Mouse (Mus musculus) retina, adult 2 months (tissue): Measurements from ENCODE around the gene Asic2.

ENCODE experiments used
- DNase-seq: peaks from one replicate; pipeline ENCODE4 v3.0.0-alpha.2; 2012; ENCODE audit warnings: low read depth, low spot score

Asic2 gene

GRCm38 (mm10) chr11:81845010-81845685 lies 123.1 kb downstream of the Asic2 start:
- no peak for DNase-seq

- no peak for DNase-seq
These were observed 127.3 kb downstream of the Asic2 start for GRCm38 (mm10) chr11:81841001-81841400.

- no peak for DNase-seq
These were observed 129.8 kb downstream of the Asic2 start for GRCm38 (mm10) chr11:81838426-81838825.

DNA sequence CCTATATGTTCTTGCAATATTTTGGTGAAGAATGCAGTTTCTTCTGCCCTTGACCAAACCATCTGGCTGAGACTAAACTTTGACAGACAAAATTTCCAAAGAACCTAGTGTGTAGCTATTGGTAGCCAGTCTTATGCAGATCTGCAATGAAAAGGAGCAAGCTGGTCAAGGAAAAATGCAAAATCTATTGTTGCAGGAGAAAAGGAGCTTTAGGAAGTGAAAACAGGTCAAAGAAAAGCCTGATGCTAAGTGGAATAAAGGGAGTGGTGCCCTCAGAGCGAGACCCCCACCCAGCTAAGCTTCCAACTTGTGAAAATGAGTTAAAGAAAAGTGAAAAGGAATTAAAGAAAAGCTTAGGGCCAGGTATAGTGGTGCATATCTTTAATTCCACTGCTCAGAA lies 135.9 kb downstream of the Asic2 start:
- DNase-seq: no peak

GRCm38 (mm10) chr11:81816531-81816930 lies 151.7 kb downstream of the Asic2 start:
- DNase-seq: no peak

DNA sequence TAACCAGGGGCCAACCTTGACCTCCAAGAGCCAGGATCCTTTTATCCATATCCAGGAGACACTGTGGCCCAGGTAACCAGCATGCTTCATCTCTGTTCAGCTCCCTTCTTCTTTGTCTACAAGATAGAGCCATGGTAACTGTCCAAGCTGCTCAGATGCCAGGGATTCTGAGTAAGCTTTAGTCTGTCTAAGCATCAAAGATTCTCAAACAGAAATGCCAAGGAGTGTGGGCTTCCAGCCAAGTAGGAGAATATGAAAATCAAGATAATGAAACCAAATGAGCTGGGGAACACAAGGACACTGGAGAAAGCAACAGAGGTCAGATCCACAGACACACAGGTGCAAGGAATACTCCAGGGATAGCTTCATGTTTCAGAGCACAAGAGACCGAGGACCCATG lies 153.4 kb downstream of the Asic2 start:
- no peak for DNase-seq

- peak; percentile 11 for DNase-seq
These were observed 161.2 kb downstream of the Asic2 start for GRCm38 (mm10) chr11:81806905-81807659.

GRCm38 (mm10) chr11:81803544-81803943 lies 164.7 kb downstream of the Asic2 start:
- no peak for DNase-seq

GRCm38 (mm10) chr11:81802614-81803013 lies 165.6 kb downstream of the Asic2 start:
- DNase-seq: no peak

- no peak for DNase-seq
These were observed 167.4 kb downstream of the Asic2 start for GRCm38 (mm10) chr11:81800899-81801298.

- DNase-seq: no peak
These were observed 174.7 kb downstream of the Asic2 start for GRCm38 (mm10) chr11:81793588-81793987.

DNA sequence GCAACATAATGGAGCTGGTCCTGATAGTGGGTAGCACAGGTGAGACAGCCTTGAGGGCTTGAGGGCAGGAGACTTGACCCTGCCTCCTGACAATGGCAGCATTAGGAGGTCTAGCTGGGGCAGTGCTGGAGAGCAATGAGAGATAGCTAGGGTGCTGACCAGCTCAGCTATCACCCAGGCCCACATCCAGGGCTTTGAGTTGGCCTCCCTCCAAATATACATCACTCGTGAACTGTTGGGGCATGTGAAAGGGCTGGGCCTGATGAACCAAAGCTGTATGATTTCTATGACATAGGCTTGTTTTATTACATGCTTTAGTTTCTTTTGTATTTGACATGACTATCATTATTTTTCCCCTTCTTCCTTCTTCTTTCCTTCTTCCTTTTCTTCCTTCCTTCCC lies 176.7 kb downstream of the Asic2 start:
- no peak for DNase-seq

GRCm38 (mm10) chr11:81780596-81780995 lies 187.7 kb downstream of the Asic2 start:
- DNase-seq: no peak

DNA sequence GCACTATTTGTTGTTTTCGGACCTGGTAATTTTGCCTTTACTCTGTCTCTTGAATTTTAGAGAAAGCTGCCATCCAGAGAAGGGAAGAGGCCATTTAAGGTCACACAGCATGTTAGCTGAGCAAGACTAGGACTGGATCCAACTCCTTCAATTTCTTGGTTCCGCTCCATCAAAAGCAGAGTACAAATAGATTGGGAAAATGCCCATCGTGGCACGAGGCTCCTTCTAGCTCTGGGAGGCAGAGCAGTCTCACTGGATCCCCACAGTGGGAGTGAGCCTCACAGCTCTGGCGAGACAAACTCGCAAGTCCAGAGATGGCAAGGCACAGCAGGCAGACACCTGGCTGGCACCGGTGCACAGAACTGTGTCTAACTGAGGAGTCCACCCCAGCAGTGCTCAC lies 188.4 kb downstream of the Asic2 start:
- no peak for DNase-seq

GRCm38 (mm10) chr11:81771195-81771895 lies 196.9 kb downstream of the Asic2 start:
- no peak for DNase-seq

GRCm38 (mm10) chr11:81769691-81770260 lies 198.5 kb downstream of the Asic2 start:
- DNase-seq: no peak

DNA sequence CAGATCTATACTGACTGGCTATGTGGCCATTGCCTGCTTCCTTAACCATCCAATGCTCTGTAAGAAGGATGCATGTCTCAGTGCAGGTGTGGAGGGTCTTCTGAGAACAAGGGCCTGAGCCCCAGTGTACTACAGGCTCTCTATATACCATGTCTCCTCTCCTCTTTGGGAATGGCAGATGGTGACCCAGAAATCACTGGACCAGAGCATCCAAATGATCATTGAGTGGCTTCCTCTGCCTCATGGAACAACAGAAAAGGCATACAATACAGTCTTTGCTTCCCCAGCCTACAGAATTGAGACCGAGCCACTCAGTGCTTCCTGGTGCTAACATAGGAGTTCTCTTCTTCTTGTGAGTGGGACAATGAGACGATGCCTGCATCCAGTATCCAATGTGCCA lies 200.0 kb downstream of the Asic2 start:
- no peak for DNase-seq

DNA sequence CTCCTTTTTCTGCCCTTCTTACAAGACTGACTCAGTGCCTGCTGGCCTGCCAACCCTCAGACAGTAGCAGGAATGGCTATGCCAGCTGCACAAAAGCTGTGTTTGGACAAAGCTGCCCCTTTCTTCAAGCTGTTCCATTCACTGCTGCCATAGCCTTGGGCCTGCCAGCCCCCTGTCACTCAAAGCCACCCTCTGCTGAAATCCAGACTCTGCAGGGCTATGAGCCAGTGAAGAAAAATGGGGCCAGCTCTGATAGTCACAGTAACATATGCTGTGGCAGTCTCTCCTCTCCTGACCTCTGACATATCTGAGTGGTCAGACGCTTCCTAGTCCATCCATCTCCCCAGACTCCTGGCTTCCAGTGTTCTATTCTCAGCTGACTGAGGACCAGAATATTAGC lies 200.5 kb downstream of the Asic2 start:
- no peak for DNase-seq

- no peak for DNase-seq
These were observed 203.0 kb downstream of the Asic2 start for GRCm38 (mm10) chr11:81765288-81765687.

DNA sequence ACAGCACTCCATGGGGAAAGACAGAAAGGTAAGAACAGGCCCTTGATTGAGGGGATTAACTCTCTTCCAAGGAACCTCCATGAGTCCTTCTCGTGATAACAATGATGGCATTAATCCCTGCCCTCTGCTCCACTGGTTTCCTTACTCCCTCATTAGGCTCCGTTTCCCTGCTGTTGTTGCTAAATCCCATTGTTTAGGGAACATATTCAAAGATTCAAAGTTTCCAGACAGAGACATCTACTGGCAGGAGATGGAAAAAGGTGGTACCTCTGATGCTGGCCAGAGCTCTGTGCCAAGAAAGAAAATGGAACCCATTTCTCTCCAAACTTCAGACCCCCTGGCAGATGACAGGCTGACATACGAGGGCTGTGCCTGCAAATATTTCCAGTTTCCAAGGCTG lies 203.5 kb downstream of the Asic2 start:
- no peak for DNase-seq

DNA sequence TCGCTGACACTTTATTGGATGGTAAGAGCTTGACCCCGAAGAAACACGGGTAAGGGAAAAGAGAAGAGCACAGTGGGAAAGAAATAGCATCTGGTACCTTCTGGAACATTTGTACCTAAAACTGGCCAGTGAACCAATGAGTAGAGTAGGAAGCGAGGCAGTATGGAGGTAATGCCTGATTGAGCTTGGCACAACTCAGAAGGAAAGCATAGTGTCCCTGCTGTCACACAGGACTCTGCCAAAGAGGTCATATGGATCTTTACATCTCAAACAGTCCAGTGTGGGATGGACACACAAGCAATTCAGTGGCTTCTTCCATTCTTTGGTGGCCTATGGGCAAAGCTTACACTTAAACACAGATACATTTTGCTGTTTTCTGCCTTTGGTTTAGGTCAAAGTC lies 211.0 kb downstream of the Asic2 start:
- no peak for DNase-seq

GRCm38 (mm10) chr11:81750876-81751275 lies 217.4 kb downstream of the Asic2 start:
- DNase-seq: no peak
